Mouse (Mus musculus): ENCODE measurements around the gene Alox12b. TPM values are rescaled to one million over a fixed set of nuclear protein-coding genes. Genes with fewer than 3 reads are reported as not detected.

Alox12b gene
- polyA plus RNA-seq (2016; fragmentation: Nextera tagmentation; extraction: Ambion mirVana): not detected in 2 replicates

DNA sequence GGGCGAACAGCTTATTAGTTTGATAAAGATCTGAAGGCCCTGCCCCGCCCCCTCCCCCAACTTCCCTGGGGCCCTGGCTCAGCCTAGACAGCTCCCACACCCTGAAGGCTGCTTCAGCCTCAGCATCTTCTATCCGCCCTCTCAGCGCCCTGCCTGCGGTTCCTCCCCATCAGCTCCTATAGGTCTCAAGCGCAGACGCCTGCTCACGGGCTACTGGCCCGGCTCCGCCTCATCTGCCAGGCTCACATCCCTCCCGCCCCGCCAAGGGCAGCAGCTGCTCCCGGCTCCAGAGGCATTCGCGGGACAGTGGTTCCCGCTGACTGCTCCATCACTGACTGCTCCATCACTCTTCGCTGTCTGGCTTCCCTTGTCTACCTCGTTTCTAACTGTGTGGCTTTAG lies at the start of gene Alox12b:
Gene Alox12b (plus strand): TSS at position 190 of the 400 bp plus-strand sequence.
- H3K36me3 ChIP-seq: no peaks in the 10 kb centered on the region
- no peak within 1 kb of the TSS for H3K4me3 ChIP-seq
- peaks cover 71% of the 10 kb centered on the region for H3K27me3 ChIP-seq (replicated peaks)
- 0 out of 2 replicates have a peak within 1 kb of the TSS, but pooled peaks have one; percentile 25 for H3K9ac ChIP-seq
- no peak within 1 kb of the TSS for H3K27ac ChIP-seq
- ATAC-seq: no peak
- H3K4me1 ChIP-seq: peaks cover 12% of the 10 kb centered on the region
- 0 out of 2 replicates have a peak within 1 kb of the TSS, but pooled peaks have one; percentile 1 for H3K4me2 ChIP-seq
- WGBS (ENCODE audit: insufficient replicate concordance): 9% methylated on average over 18 of the region's 18 CpGs
- no peaks in the 10 kb centered on the region for H3K9me3 ChIP-seq (replicated peaks)

DNA sequence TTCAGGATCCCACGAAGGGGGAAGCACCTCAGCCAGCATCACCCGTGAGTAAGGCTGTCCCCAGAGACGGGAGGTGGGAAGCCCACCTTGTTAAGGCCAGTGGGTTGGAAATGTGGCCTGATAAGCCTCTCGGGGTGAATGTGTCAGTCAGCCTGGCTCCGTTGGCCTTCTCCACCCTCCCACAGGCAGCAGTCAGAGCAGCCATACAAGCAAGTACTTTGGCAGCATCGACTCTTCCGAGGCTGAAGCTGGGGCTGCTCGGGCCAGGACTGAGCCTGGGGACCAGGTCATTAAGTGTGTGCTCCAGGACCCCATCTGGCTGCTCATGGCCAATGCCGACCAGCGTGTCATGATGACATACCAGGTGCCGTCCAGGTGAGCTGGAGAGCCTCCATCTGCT lies 49.1 kb upstream of the Alox12b start:
- 75% methylated on average over 11 of the region's 11 CpGs for WGBS (ENCODE audit: insufficient replicate concordance)
- Histone ChIP-seq H3K36me3 (peaks cover 70% of the 10 kb centered on the region), H3K4me3 (no peak overlapping the region), H3K27ac (no peak overlapping the region), H3K9ac (no peak overlapping the region), H3K9me3 (replicated peaks) (no peaks in the 10 kb centered on the region), H3K27me3 (replicated peaks) (peaks cover 10% of the 10 kb centered on the region), H3K4me1 (peaks cover 32% of the 10 kb centered on the region), H3K4me2 (no peak overlapping the region)
- no peak for ATAC-seq

GRCm38 (mm10) chr11:69108223-69108622 lies 48.6 kb upstream of the Alox12b start:
- peaks cover 16% of the 10 kb centered on the region for H3K27me3 ChIP-seq (replicated peaks)
- H3K4me2 ChIP-seq: no peak overlapping the region
- no peak overlapping the region for H3K27ac ChIP-seq
- WGBS (ENCODE audit: insufficient replicate concordance): 82% methylated on average over 9 of the region's 9 CpGs
- ATAC-seq: no peak
- H3K9me3 ChIP-seq (replicated peaks): no peaks in the 10 kb centered on the region
- H3K4me3 ChIP-seq: no peak overlapping the region
- H3K9ac ChIP-seq: no peak overlapping the region
- H3K36me3 ChIP-seq: peaks cover 64% of the 10 kb centered on the region
- H3K4me1 ChIP-seq: peaks cover 32% of the 10 kb centered on the region

- 79% methylated on average over 13 of the region's 13 CpGs for WGBS (ENCODE audit: insufficient replicate concordance)
- peaks cover 32% of the 10 kb centered on the region for H3K4me1 ChIP-seq
- H3K36me3 ChIP-seq: peaks cover 54% of the 10 kb centered on the region
- H3K27ac ChIP-seq: peak overlapping the region; percentile 67; the same call in 1 of the 2 replicates
- H3K9ac ChIP-seq: peak overlapping the region; percentile 53; the same call in 1 of the 2 replicates
- H3K4me3 ChIP-seq: 0 out of 2 replicates have a peak overlapping the region, but pooled peaks have one; percentile 57
- peaks cover 22% of the 10 kb centered on the region for H3K27me3 ChIP-seq (replicated peaks)
- H3K4me2 ChIP-seq: peak overlapping the region; percentile 70
- no peaks in the 10 kb centered on the region for H3K9me3 ChIP-seq (replicated peaks)
- no peak for ATAC-seq
Measured at GRCm38 (mm10) chr11:69109032-69109900, 47.5 kb upstream of the Alox12b start.

DNA sequence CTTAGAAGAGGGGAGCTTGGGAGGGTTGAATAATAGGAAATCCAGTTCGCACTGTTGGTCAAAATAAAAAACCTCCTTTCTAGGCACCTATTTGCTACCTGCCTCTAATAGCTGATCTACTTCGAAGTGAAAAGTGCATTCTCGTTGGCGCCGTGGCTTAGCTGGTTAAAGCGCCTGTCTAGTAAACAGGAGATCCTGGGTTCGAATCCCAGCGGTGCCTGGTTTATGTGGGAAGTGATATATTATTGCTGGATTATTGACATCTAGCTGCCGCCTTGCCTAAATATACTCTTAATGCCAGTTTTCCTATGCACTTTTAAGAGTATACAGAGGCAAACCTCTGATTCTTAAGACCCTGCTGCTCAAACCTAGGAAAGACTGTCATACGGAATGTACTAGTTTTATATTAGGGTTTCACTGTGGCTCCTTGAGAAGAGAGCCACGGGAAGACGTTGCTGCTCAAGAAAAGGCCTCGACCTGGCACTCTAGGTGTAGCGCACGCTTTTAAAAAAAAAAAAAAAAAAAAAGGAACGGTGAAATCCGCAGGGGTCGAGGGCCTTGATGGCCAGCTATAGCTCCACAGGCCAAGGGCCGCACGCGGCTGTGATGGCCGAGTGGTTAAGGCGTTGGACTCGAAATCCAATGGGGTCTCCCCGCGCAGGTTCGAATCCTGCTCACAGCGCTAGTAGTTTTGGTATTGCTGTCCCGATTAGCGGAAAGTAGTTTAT lies 46.3 kb upstream of the Alox12b start:
- Histone ChIP-seq H3K27ac (peak overlapping the region; percentile 67), H3K9ac (peak overlapping the region; percentile 53), H3K9me3 (replicated peaks) (no peaks in the 10 kb centered on the region), H3K4me1 (peaks cover 32% of the 10 kb centered on the region), H3K27me3 (replicated peaks) (peaks cover 24% of the 10 kb centered on the region), H3K36me3 (peaks cover 42% of the 10 kb centered on the region), H3K4me3 (peak overlapping the region; percentile 57), H3K4me2 (peak overlapping the region; percentile 70)
- ATAC-seq: peak; percentile 78
- WGBS (ENCODE audit: insufficient replicate concordance): under 1% methylated on average over 30 of the region's 30 CpGs

GRCm38 (mm10) chr11:69111051-69111810 lies 45.6 kb upstream of the Alox12b start:
- H3K4me3 ChIP-seq: peak overlapping the region; percentile 57
- peak overlapping the region; percentile 50 for H3K9ac ChIP-seq
- ATAC-seq: no peak
- H3K27me3 ChIP-seq (replicated peaks): peaks cover 28% of the 10 kb centered on the region
- H3K36me3 ChIP-seq: peaks cover 34% of the 10 kb centered on the region
- H3K4me1 ChIP-seq: peaks cover 32% of the 10 kb centered on the region
- peak overlapping the region; percentile 70 for H3K4me2 ChIP-seq
- H3K9me3 ChIP-seq (replicated peaks): no peaks in the 10 kb centered on the region
- H3K27ac ChIP-seq: 0 out of 2 replicates have a peak overlapping the region, but pooled peaks have one; percentile 33
- 4% methylated on average over 21 of the region's 21 CpGs for WGBS (ENCODE audit: insufficient replicate concordance)

- Histone ChIP-seq H3K27ac (no peak overlapping the region), H3K4me1 (peaks cover 36% of the 10 kb centered on the region), H3K36me3 (peaks cover 28% of the 10 kb centered on the region), H3K4me2 (peak overlapping the region; percentile 70), H3K4me3 (peak overlapping the region; percentile 57; the same call in 1 of the 2 replicates), H3K27me3 (replicated peaks) (peaks cover 28% of the 10 kb centered on the region), H3K9ac (no peak overlapping the region), H3K9me3 (replicated peaks) (no peaks in the 10 kb centered on the region)
- 34% methylated on average over 4 of the region's 4 CpGs for WGBS (ENCODE audit: insufficient replicate concordance)
- no peak for ATAC-seq
Measured at GRCm38 (mm10) chr11:69111865-69112264, 44.9 kb upstream of the Alox12b start.

GRCm38 (mm10) chr11:69114018-69114417 lies 42.8 kb upstream of the Alox12b start:
- peaks cover 30% of the 10 kb centered on the region for H3K27me3 ChIP-seq (replicated peaks)
- no peaks in the 10 kb centered on the region for H3K9me3 ChIP-seq (replicated peaks)
- H3K9ac ChIP-seq: no peak overlapping the region
- peaks cover 46% of the 10 kb centered on the region for H3K4me1 ChIP-seq
- no peak overlapping the region for H3K4me3 ChIP-seq
- peaks cover 7% of the 10 kb centered on the region for H3K36me3 ChIP-seq
- no peak overlapping the region for H3K27ac ChIP-seq
- ATAC-seq: no peak
- no peak overlapping the region for H3K4me2 ChIP-seq
- WGBS (ENCODE audit: insufficient replicate concordance): 31% methylated on average over 3 of the region's 3 CpGs

DNA sequence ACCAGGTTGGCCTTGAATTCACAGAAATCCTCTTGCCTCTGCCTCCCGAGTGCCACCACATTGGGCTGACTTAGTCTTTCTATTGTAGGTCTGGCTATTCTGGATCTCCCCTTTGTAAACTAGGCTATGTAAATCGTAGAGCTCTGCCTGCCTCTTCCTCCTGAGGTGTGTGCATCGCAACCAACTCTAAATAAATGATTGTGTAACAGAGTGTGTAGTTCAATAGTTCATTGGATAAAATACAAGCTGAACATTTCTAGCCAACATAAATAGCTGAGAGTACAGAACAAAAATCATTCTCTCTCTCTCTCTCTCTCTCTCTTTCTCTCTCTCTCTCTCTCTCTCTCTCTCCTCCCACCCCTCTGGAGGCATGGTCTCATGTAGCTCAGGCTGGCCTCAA lies 42.2 kb upstream of the Alox12b start:
- Histone ChIP-seq H3K9me3 (replicated peaks) (no peaks in the 10 kb centered on the region), H3K4me3 (no peak overlapping the region), H3K4me1 (peaks cover 46% of the 10 kb centered on the region), H3K4me2 (no peak overlapping the region), H3K36me3 (peaks cover under 1% of the 10 kb centered on the region), H3K27me3 (replicated peaks) (peaks cover 36% of the 10 kb centered on the region), H3K9ac (no peak overlapping the region), H3K27ac (no peak overlapping the region)
- ATAC-seq: no peak
- 63% methylated on average over 3 of the region's 3 CpGs for WGBS (ENCODE audit: insufficient replicate concordance)

DNA sequence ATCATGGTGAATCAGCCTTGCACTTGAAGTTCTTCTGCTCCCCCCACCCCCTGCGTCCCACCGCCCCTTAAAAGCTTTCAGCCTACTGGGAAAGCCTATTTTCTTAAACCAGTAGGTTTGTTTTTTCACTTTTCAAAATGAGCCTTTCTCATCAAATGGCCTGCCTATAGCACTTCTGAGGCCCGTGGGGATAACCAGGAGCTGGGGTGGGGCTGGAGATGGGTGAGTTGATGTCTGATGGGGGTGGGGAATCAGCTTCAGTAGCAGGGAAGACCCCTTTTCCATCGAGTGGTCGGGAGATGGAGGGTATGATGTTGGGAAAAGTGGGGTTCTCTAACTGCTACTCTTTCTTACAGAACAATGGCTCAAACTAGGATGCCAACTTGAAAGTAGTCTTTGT lies 39.9 kb upstream of the Alox12b start:
- Histone ChIP-seq H3K9ac (no peak overlapping the region), H3K4me3 (no peak overlapping the region), H3K36me3 (no peaks in the 10 kb centered on the region), H3K9me3 (replicated peaks) (no peaks in the 10 kb centered on the region), H3K27me3 (replicated peaks) (peaks cover 56% of the 10 kb centered on the region), H3K4me1 (peaks cover 52% of the 10 kb centered on the region), H3K27ac (no peak overlapping the region), H3K4me2 (peak overlapping the region; percentile 99)
- ATAC-seq: no peak
- 51% methylated on average over 5 of the region's 5 CpGs for WGBS (ENCODE audit: insufficient replicate concordance)
